Mouse (Mus musculus) fibroblast of lung, adult 2 months (primary cell): ENCODE measurements around the gene Nat8f6.
A peak's percentile ranks its signal among the peaks of the same experiment; 100 is the strongest.
"Not testable (repeated sequence)": the region's sequence is repeated elsewhere in the genome, so short reads cannot be mapped to it uniquely, and the experiment has no call there.

ENCODE experiments used
- DNase-seq: peaks from one replicate; pipeline ENCODE4 v3.0.0-alpha.2; 2011; ENCODE audit warnings: low read depth

Nat8f6 gene

DNA sequence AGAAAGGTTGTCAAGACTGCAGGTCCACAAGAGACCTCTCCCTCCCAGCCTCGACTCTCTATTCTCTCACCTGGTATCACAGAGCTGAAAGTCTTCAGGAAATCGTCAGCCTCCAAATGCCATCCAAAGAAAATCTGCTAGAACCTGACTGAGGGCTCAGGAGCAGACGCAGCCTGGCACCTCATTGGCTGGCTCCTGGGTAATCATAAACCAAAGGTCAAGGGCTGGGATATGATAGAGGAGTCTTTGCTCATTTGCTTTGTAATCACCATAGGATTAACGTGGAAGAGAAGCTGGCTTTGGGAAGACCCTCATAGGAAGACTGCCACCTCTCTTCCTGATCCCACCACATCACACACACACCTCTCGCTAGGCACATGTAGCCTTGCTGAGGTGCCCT lies at the start of gene Nat8f6, which contains the start of gene Nat8f5:
Nat8f6 (minus strand) TSS at position 118 of the 400 bp plus-strand sequence.
Nat8f5 (minus strand) TSS at position 136 of the 400 bp plus-strand sequence.
- DNase-seq, result no peak

DNA sequence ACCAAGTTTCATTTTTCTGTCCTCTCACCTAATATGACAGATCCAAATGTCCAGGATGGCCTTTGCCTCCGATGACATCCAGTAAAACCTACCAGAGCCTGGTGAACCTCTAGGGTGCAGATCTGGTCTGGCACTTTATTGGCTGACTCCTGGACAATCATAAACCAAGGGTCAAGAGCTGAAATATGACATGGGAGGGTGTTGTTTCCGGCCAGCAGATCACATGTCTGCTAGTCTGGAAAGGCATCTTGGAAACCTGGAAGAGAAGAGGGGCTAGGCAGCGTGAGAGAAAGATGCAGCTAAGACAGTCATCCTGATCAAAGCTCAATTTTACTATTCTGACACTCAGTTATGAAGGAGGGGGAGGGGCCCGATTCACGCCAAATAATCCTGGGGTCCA lies 48.3 kb upstream of the Nat8f6 start, which contains the start of gene Nat8f2:
Nat8f2 (minus strand) TSS at position 153 of the 400 bp plus-strand sequence.
- not testable (repeated sequence) for DNase-seq

DNA sequence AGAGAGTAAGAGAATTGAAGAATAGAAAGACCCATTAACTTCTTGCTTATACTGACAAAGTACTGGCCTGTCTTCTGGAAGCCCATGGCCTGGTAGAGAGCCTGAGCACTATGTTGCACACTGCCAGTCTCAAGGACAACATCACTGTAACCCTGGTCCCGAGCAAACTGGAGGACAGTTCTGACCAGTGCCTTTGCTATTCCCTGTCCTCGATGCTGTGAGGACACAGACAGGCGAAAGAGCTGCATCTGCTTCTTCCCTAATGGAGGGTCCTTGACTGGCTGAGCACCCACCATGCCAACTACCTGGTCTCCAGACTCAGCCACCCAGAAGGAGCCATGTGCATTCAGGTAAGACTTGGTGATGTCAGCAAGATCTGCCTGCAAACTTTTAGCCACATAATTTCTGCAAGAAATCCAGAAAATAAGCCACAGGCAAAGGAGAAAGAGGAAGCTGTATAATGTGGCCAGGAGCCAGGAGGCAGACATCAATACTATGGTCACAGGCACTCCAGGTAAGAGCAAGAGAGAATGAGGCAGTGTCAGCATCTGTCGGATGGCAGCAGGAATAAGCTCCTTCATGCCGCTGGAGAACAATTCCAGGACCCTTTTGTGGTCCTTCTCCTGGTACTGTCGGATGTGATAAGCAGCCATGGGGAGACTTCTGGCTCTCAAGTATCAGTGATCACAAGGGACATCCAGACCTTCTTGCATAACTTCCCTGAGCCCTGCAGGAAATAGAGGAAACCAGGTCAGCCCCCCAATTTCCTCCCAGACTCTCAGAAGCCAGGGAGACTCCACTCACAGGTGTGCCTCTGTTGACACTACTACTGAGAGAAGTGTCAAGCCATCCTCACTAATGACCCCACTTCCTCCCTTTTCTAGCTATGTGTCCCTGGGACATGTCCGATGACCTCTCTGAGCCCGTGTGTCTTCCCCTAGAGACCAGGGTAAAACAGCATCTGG lies 47.3 kb upstream of the Nat8f6 start:
- DNase-seq, result no peak

- DNase-seq, result not testable (repeated sequence)
Observed at GRCm38 (mm10) chr6:85866995-85867394, 46.2 kb upstream of the Nat8f6 start.

- DNase-seq, result not testable (repeated sequence)
Observed at GRCm38 (mm10) chr6:85866166-85866565, 45.4 kb upstream of the Nat8f6 start.

DNA sequence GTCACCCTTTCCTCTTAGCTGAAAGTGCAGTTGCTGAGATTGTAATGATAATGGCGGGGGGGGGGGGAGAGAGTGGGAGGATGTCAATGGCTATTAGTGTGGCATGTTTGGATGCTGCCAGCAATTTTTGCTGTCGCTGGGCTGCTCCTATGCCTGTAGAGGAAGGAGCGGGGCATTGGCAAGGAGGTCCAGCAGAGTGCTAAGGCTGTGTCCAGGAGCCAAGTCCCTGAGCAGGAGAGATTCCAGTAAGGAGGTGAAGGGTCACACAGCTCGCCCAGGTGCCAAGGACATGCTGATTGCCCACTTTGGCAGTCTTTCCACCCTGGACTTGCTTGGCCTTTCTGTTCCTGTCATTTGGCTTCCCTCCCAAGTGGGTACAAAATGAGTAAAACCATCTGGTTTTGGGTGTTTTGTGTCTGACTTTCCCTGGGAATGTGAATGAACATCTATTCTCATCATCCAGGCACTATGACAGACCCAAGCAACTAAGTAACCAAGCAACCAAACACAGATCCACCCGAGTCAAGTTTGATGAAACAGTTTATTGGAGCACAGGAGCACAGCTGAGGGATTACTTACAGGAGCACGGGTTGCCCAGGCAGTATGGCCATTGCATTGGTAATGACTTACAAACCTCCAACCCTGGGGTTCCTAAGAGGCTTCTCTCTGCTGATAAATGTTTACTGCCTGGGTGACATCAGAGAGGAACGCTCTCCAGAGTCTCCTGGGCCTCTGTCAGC lies 44.3 kb upstream of the Nat8f6 start:
- DNase-seq, result peak; percentile 71

DNA sequence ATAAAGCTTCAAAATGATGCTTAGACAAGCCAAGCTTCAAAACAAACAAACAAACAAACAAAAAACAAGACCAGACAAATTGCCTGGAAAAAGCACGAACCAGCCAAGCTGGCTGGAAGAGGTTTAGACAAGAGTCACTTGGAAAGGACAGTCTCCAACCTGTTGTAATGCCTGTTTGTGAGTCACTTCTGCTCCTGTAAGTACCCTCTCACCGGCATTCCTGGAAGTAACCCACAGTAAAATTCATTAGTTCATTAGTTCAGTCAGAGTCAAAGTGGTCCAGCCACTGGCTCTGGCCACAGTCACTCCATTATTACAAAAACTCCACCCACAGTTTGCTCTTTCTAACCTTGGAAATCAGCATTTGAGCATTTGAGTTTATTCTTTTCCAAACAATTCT lies 43.1 kb upstream of the Nat8f6 start:
- DNase-seq, result no peak

DNA sequence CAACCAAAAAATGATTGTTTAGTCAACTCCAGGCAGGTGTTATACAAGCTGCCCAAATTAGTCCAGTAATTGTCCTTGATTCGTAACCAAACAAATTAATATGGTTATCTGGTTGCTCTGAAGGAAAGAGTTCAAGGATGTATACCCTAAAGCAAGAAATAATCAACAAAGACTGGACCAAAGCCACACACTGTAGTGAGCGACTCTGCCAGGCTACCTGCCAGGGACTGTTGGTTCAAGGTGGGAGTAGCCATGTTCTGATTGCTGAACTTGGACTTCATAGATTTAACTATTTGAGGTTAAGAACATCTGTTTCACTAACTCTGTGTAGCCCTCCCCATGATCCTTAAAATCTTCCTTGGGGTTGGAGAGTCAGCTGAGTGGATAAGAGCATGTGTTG lies 42.4 kb upstream of the Nat8f6 start:
- DNase-seq, result no peak

DNA sequence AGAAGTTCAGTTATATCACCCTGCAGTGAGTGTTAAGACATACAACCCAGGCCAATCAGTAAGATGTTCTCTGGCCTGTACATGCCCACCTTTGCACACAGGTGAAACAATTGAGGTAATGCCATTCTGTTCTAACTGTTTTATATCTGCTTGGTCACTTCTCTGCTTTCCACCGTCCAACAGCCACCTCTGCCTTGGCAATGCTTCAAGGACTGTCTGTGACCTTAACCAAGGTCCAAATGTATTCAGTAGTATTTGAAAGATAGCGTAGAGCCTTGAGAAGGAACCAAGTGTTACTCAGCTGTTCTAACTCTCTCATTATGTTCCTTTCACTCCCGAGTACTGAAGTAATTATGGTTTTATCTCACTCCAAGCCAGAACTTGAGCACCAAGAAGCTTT lies 41.8 kb upstream of the Nat8f6 start:
- DNase-seq, result no peak

GRCm38 (mm10) chr6:85861247-85861646 lies 40.5 kb upstream of the Nat8f6 start:
- no peak for DNase-seq

DNA sequence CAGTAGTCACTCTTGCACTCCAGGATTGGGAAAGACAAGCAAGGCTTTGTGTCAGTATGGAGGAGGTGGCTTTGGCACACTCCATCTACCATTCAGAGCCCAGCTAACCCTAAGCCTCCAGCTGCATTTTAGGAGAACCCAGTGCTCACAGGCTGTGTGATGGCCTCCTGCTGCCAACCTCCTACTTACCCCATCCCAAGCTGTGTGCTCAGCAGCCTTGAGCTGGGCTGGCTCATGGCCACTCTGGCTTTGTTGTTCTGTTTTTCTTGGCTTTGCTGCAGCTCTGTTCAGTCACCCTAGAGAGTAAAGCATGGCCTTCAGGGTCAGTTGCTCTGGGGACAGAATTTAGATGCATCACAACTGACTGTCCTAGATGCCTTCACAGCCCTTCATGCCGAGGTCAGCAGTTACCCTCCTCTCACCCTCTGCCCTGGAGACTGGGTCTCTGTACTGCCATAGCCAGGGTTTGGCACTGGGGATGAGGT lies 35.5 kb upstream of the Nat8f6 start:
- peak; percentile 89 for DNase-seq

GRCm38 (mm10) chr6:85853481-85853880 lies 32.7 kb upstream of the Nat8f6 start:
- DNase-seq, result no peak

- DNase-seq, result no peak
Observed at GRCm38 (mm10) chr6:85851062-85851773, 30.5 kb upstream of the Nat8f6 start.

DNA sequence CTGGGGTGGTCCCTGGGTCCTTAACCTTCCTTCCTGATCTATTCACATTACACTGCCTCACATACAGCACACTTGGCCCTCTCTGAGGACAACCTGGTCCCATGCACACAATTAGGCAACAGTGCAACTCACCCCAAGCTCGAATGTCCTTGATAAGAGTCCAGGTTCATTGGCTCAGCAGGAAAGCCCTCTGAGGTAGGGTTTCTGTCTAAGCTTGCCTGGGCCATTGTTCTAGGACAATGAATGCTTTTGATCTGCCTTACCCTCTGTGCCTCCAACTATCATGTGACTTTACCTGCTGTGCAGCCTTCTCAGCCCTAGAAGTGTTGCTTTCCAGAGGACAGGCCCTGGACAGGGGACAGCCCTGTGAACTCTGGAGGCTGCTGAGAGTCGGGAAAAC lies 28.5 kb upstream of the Nat8f6 start:
- no peak for DNase-seq

GRCm38 (mm10) chr6:85848140-85848539 lies 27.4 kb upstream of the Nat8f6 start:
- DNase-seq, result no peak

- no peak for DNase-seq
Observed at GRCm38 (mm10) chr6:85846921-85847320, 26.2 kb upstream of the Nat8f6 start.

DNA sequence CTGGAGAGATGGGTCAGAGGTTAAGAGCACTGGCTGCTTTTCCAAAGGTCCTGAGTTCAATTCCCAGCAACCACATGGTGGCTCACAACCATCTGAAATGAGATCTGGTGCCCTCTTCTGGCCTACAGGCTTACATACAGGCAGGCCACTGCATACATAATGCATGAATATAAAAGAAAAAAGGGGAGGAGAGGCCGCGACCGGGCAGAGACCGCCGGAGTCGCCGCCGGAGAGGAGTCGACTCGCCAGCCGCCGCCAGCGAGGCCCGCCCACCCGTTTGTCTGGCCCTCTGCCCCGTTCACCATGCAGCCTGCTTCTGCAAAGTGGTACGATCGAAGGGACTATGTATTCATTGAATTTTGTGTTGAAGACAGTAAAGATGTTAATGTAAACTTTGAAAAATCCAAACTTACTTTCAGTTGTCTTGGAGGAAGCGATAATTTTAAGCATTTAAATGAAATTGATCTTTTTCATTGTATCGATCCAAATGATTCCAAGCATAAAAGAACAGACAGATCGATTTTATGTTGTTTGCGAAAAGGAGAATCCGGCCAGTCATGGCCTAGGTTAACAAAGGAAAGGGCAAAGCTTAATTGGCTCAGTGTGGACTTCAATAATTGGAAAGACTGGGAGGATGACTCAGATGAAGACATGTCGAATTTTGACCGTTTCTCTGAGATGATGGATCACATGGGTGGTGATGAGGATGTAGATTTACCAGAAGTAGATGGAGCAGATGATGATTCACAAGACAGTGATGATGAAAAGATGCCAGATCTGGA lies 23.1 kb upstream of the Nat8f6 start:
- DNase-seq, result not testable (repeated sequence)

GRCm38 (mm10) chr6:85839982-85840381 lies 19.2 kb upstream of the Nat8f6 start:
- no peak for DNase-seq

DNA sequence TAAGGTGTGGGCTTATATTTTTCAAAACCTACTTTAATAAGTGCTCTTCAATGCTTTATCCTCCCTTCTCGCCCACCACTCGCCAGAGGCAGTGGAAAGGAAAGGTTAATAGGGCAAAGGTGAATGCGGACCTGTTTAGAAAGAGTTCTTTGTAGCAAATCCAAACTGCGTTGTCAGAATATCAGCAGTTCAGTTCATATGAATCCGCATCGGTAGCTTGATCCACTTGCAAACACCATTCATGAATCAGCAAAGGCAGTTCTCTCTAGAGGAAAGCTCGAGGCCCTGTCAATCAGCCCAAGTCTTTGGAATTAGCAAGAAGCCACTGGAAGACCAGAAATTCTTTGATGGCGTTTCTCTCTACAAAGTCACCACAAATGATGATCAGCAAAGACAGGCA lies 17.9 kb upstream of the Nat8f6 start:
- no peak for DNase-seq

GRCm38 (mm10) chr6:85837307-85837706 lies 16.6 kb upstream of the Nat8f6 start:
- peak; percentile 49 for DNase-seq

DNA sequence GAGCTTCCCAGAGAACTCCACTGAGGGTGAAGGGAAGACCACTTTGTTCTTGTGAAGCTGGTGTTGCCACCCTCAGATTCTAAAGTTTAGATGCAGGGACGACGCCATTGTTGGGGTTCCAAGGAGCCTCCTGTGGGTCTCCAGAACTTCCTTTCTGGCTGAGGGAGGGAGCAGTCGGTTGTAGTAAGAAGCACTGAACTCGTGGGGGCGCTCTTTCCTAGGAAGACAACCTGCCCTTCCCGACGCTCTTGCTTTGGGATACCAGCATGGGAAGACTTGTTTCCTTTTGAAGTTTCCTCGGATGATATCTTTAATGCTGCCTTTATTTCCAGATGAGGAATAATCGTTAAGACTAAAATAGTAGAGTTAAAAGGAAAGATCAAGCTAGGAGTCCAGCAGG lies 16.1 kb upstream of the Nat8f6 start:
- not testable (repeated sequence) for DNase-seq
